Mouse (Mus musculus) myocyte (in vitro differentiated cells): Measurements from ENCODE around the gene Trim54. TPM values are rescaled to one million over a fixed set of nuclear protein-coding genes. Genes with fewer than 3 reads are reported as not detected.
A peak's percentile ranks its signal among the peaks of the same experiment; 100 is the strongest.

ENCODE experiments used
- H3K27me3 ChIP-seq: one replicate; pipeline ENCODE4 v1.6.1; 2011; ENCODE audit not compliant: control insufficient read depth, insufficient read depth, insufficient read length
- H3K36me3 ChIP-seq: one replicate; pipeline ENCODE4 v1.6.1; 2011; ENCODE audit not compliant: control insufficient read depth, insufficient read depth
- H3K4me2 ChIP-seq: one replicate; pipeline ENCODE4 v1.6.1; 2011; ENCODE audit warnings: low read depth, control low read depth
- H3K4me3 ChIP-seq: one replicate; pipeline ENCODE4 v1.5.1; 2011; ENCODE audit warnings: mild to moderate bottlenecking, control low read depth, moderate library complexity
- H3K79me2 ChIP-seq: one replicate; pipeline ENCODE4 v1.6.1; 2011; ENCODE audit not compliant: control insufficient read depth, insufficient read depth
- H3ac ChIP-seq: one replicate; pipeline ENCODE4 v1.6.1; 2011; ENCODE audit not compliant: control insufficient read depth, insufficient read length
- CEBPB ChIP-seq: IDR thresholded peaks from 2 replicates; pipeline ENCODE4 v1.6.1; 2011; ENCODE audit warnings: mild to moderate bottlenecking, moderate library complexity; ENCODE audit not compliant: poor library complexity, insufficient read depth, severe bottlenecking
- E2F4 ChIP-seq: IDR thresholded peaks from one replicate; pipeline ENCODE4 v1.6.1; 2011; ENCODE audit warnings: mild to moderate bottlenecking, control low read depth, moderate library complexity; ENCODE audit not compliant: insufficient read depth
- MAX ChIP-seq: IDR thresholded peaks from one replicate; pipeline ENCODE4 v1.6.1; 2011; ENCODE audit warnings: low read depth, mild to moderate bottlenecking, control low read depth
- MYOD1 ChIP-seq, 3 experiments: IDR thresholded peaks; one replicate each; pipeline ENCODE4 v1.6.1; 2011; ENCODE audit warnings: control low read depth in 2 of 3, low read depth in 2 of 3, mild to moderate bottlenecking in 2 of 3, moderate library complexity in 1 of 3; ENCODE audit not compliant: insufficient read length in 2 of 3, control insufficient read depth in 1 of 3
- MYOG ChIP-seq, 3 experiments: IDR thresholded peaks; one replicate each; pipeline ENCODE4 v1.6.1; 2011; ENCODE audit warnings: control low read depth in 2 of 3, low read depth in 2 of 3, mild to moderate bottlenecking in 2 of 3; ENCODE audit not compliant: insufficient read length in 2 of 3, control insufficient read depth in 1 of 3, insufficient read depth in 1 of 3
- POLR2A ChIP-seq: IDR thresholded peaks from one replicate; pipeline ENCODE4 v1.6.1; 2011; ENCODE audit warnings: low read depth, mild to moderate bottlenecking, control low read depth, moderate library complexity; ENCODE audit not compliant: insufficient read length
- POLR2AphosphoS2 ChIP-seq: IDR thresholded peaks from one replicate; pipeline ENCODE4 v1.6.1; 2011; ENCODE audit warnings: low read depth, control low read depth; ENCODE audit not compliant: insufficient read length
- REST ChIP-seq: IDR thresholded peaks from one replicate; pipeline ENCODE4 v1.6.1; 2011; ENCODE audit warnings: mild to moderate bottlenecking, control low read depth, moderate library complexity; ENCODE audit not compliant: insufficient read depth, insufficient read length
- SRF ChIP-seq: IDR thresholded peaks from one replicate; pipeline ENCODE4 v1.6.1; 2011; ENCODE audit warnings: low read depth; ENCODE audit not compliant: control insufficient read depth, insufficient read length
- TCF12 ChIP-seq: IDR thresholded peaks from one replicate; pipeline ENCODE4 v1.6.1; 2011; ENCODE audit warnings: mild to moderate bottlenecking, control low read depth; ENCODE audit not compliant: poor library complexity, insufficient read depth, severe bottlenecking
- TCF3 ChIP-seq: IDR thresholded peaks from one replicate; pipeline ENCODE4 v1.6.1; 2011; ENCODE audit warnings: low read depth, control low read depth; ENCODE audit not compliant: insufficient read length
- USF1 ChIP-seq: IDR thresholded peaks from one replicate; pipeline ENCODE4 v1.6.1; 2011; ENCODE audit warnings: low read depth, mild to moderate bottlenecking, control low read depth, moderate library complexity
- polyA plus RNA-seq: library from polyadenylated mRNA; unstranded; fragments of >200 nt; fragmentation: generic; extraction: Trizol; gene quantifications from one replicate; pipeline ENCODE4 v1.2.1, GENCODE M21; 2012; ENCODE audit warnings: missing spikeins

The Trim54 gene
- polyA plus RNA-seq, 1 experiment = 110 TPM

GRCm38 (mm10) chr5:31095711-31096480 is 20.6 kb upstream of the Trim54 start:
- TF ChIP-seq CEBPB (no peak), MYOG (IDR thresholded peaks at IDR 0.05; ENCODE audit: control insufficient read depth in 1 of 3, insufficient read depth in 1 of 3, insufficient read length in 2 of 3, low read depth in 2 of 3) (no peak), MAX (no peak), SRF (no peak), MYOD1 (IDR thresholded peaks at IDR 0.05; ENCODE audit: control insufficient read depth in 1 of 3, insufficient read length in 2 of 3, low read depth in 2 of 3) (no peak), TCF12 (no peak), POLR2AphosphoS2 (no peak), E2F4 (no peak), USF1 (no peak), TCF3 (no peak), REST (no peak), POLR2A (no peak)
- no peaks in the 10 kb centered on the region for H3K36me3 ChIP-seq
- H3K27me3 ChIP-seq = peaks cover 45% of the 10 kb centered on the region
- peak overlapping the region; percentile 78 for H3K4me2 ChIP-seq
- no peaks in the 10 kb centered on the region for H3K79me2 ChIP-seq
- H3ac ChIP-seq = no peak overlapping the region
- peak overlapping the region; percentile 14 for H3K4me3 ChIP-seq

DNA sequence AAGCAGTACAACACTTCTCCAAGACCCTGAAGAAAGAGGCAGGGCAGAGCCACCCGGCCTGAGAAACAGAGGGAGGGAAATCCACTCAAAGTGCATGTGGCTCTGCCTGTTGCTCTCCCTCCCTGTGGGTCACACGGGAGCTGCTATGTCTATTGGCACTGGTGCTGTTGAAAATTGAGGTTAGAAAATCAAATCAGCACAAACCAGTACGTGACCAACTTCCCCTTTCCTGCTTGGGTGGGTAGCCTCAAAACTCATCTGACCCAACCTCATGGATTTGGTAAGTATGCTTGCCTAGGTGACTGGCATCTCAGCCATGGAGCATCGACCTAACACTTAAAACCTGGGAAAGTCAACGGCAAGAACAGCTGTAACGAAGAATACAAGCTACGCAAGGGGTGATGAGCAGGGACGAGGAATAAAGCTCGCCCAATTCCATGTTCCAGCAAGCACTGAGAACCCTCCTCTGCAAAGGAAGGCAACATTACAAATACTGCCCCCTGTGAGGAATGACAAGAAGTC is 10.6 kb upstream of the Trim54 start, which contains the start of gene Dnajc5g:
TSS of gene Dnajc5g (plus strand) at position 472 of the 522 bp plus-strand sequence.
- Histone ChIP-seq H3K79me2 (no peaks in the 10 kb centered on the region), H3K36me3 (no peaks in the 10 kb centered on the region), H3K4me2 (no peak within 1 kb of the TSS), H3K27me3 (peaks cover 20% of the 10 kb centered on the region), H3K4me3 (no peak within 1 kb of the TSS), H3ac (no peak within 1 kb of the TSS)
- no peak for TF ChIP-seq REST
- no peak for TF ChIP-seq MYOG (IDR thresholded peaks at IDR 0.05; ENCODE audit: control insufficient read depth in 1 of 3, insufficient read depth in 1 of 3, insufficient read length in 2 of 3, low read depth in 2 of 3)
- TF ChIP-seq POLR2A = no peak
- no peak for TF ChIP-seq CEBPB
- no peak for TF ChIP-seq TCF3
- TF ChIP-seq USF1 = no peak
- no peak for TF ChIP-seq MYOD1 (IDR thresholded peaks at IDR 0.05; ENCODE audit: control insufficient read depth in 1 of 3, insufficient read length in 2 of 3, low read depth in 2 of 3)
- no peak for TF ChIP-seq SRF
- no peak for TF ChIP-seq POLR2AphosphoS2
- no peak for TF ChIP-seq MAX
- no peak for TF ChIP-seq E2F4
- TF ChIP-seq TCF12 = no peak

- Histone ChIP-seq H3K36me3 (no peaks in the 10 kb centered on the region), H3K27me3 (peaks cover 20% of the 10 kb centered on the region), H3K4me3 (no peak within 1 kb of the TSS), H3ac (no peak within 1 kb of the TSS), H3K79me2 (no peaks in the 10 kb centered on the region), H3K4me2 (no peak within 1 kb of the TSS)
- no peak for TF ChIP-seq POLR2AphosphoS2
- no peak for TF ChIP-seq REST
- TF ChIP-seq E2F4 = no peak
- TF ChIP-seq USF1 = no peak
- TF ChIP-seq CEBPB = no peak
Measured at GRCm38 (mm10) chr5:31108000-31108490, 8.5 kb upstream of the Trim54 start, which contains the start of gene Slc30a3. TSS of gene Slc30a3 (minus strand) at chr5:31108237.

DNA sequence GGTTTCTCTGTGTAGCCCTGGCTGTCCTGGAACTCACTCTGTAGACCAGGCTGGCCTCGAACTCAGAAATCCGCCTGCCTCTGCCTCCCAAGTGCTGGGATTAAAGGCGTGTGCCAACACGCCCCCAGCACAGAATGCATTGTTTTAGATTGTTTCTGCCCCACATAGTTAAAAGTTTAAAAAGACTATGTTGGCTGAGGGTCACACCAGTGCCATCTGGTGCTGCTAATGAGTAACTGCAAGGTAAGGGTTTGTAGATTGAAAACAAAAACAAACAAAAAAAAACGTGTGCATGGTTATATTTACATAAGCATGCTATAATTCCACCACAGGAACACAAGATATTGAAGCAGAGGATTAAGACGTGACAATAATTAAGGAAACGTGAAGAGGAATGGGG is 5.7 kb upstream of the Trim54 start:
- Histone ChIP-seq H3K79me2 (no peaks in the 10 kb centered on the region), H3K4me3 (no peak overlapping the region), H3K27me3 (peaks cover 8% of the 10 kb centered on the region), H3K36me3 (no peaks in the 10 kb centered on the region), H3K4me2 (no peak overlapping the region), H3ac (no peak overlapping the region)
- TF ChIP-seq TCF3 (no peak), USF1 (no peak), SRF (no peak), TCF12 (no peak), MAX (no peak), REST (no peak), POLR2A (no peak), MYOG (IDR thresholded peaks at IDR 0.05; ENCODE audit: control insufficient read depth in 1 of 3, insufficient read depth in 1 of 3, insufficient read length in 2 of 3, low read depth in 2 of 3) (no peak), E2F4 (no peak), MYOD1 (IDR thresholded peaks at IDR 0.05; ENCODE audit: control insufficient read depth in 1 of 3, insufficient read length in 2 of 3, low read depth in 2 of 3) (no peak), CEBPB (no peak), POLR2AphosphoS2 (no peak)
